Mouse (Mus musculus): ENCODE data around the gene Mettl3. TPM values are rescaled to one million over a fixed set of nuclear protein-coding genes. Genes with fewer than 3 reads are reported as not detected.
A peak's percentile ranks its signal among the peaks of the same experiment; 100 is the strongest.

Mettl3 gene
- total RNA-seq, 2 experiments from 2014 or later = 43.7 to 47.9 TPM

- peak; percentile 91 for TF ChIP-seq CTCF (conservative IDR thresholded peaks at IDR 0.05)
- Histone ChIP-seq H3K4me3 (peak within 1 kb of the TSS; percentile 93), H3K27ac (peak within 1 kb of the TSS; percentile 90)
- peak; percentile 99 to 100 for DNase-seq (ENCODE audit: low spot score in 2 of 2)
These were observed 25.8 kb downstream of the Mettl3 start, which contains the start of the genes Tox4 and Rab2b for GRCm38 (mm10) chr14:52278932-52279746. TSS of gene Tox4 (plus strand) at chr14:52279146. TSS of gene Rab2b (minus strand) at chr14:52279545.

- H3K27ac ChIP-seq = no peak overlapping the region
- no peak for DNase-seq (ENCODE audit: low spot score in 2 of 2)
- H3K4me3 ChIP-seq = no peak overlapping the region
- no peak for TF ChIP-seq CTCF (conservative IDR thresholded peaks at IDR 0.05)
These were observed 27.7 kb downstream of the Mettl3 start for GRCm38 (mm10) chr14:52277210-52277609.

- TF ChIP-seq CTCF (conservative IDR thresholded peaks at IDR 0.05) = no peak
- Histone ChIP-seq H3K4me3 (no peak overlapping the region), H3K27ac (no peak overlapping the region)
- DNase-seq (ENCODE audit: low spot score in 2 of 2) = no peak
These were observed 32.1 kb downstream of the Mettl3 start for GRCm38 (mm10) chr14:52272781-52273180.

GRCm38 (mm10) chr14:52257484-52258213 lies 47.3 kb downstream of the Mettl3 start, which contains the start of gene Chd8:
TSS of gene Chd8 (minus strand) at chr14:52257780.
- DNase-seq (ENCODE audit: low spot score in 2 of 2) = peak; percentile 96 to 98
- Histone ChIP-seq H3K4me3 (peak within 1 kb of the TSS; percentile 98), H3K27ac (peak within 1 kb of the TSS; percentile 88)
- peak; percentile 89 for TF ChIP-seq CTCF (conservative IDR thresholded peaks at IDR 0.05)

GRCm38 (mm10) chr14:52256311-52257175 lies 48.4 kb downstream of the Mettl3 start:
- H3K27ac ChIP-seq = peak overlapping the region; percentile 88
- peak overlapping the region; percentile 98 for H3K4me3 ChIP-seq
- DNase-seq (ENCODE audit: low spot score in 2 of 2) = no peak
- TF ChIP-seq CTCF (conservative IDR thresholded peaks at IDR 0.05) = no peak

GRCm38 (mm10) chr14:52246129-52246528 lies 58.8 kb downstream of the Mettl3 start:
- no peak overlapping the region for H3K4me3 ChIP-seq
- no peak overlapping the region for H3K27ac ChIP-seq
- no peak for DNase-seq (ENCODE audit: low spot score in 2 of 2)
- TF ChIP-seq CTCF (conservative IDR thresholded peaks at IDR 0.05) = no peak

Other genes with a start within 250 kb of the Mettl3 start
- gene Hnrnpc, start 201.1 kb downstream of the Mettl3 start, total RNA-seq (2021) = 100 to 1,000 TPM; 245 to 262 TPM
- 1 to 10 TPM; 1.7 to 2.2 TPM for gene Rpgrip1, start 194.4 kb downstream of the Mettl3 start, total RNA-seq (2021)
- 10 to 100 TPM; 53.4 to 53.9 TPM for gene Supt16, start 107.7 kb downstream of the Mettl3 start, total RNA-seq (2021)
- gene Chd8, start 47.3 kb downstream of the Mettl3 start, total RNA-seq (2021) = 100 to 1,000 TPM; 126 to 138 TPM
- 10 to 100 TPM; 63.9 to 66.0 TPM for gene Tox4, start 26.0 kb downstream of the Mettl3 start, total RNA-seq (2021)
- gene Rab2b, start 25.6 kb downstream of the Mettl3 start, total RNA-seq (2021) = 10 to 100 TPM; 35.4 to 36.2 TPM
- gene Sall2, start 23.6 kb upstream of the Mettl3 start, total RNA-seq (2021) = 10 to 100 TPM; 44.5 to 45.3 TPM
- gene Olfr1513, start 51.3 kb upstream of the Mettl3 start, total RNA-seq (2021) = not detected
- gene Olfr1512, start 74.0 kb upstream of the Mettl3 start, total RNA-seq (2021) = not detected
- gene Olfr1511, start 92.3 kb upstream of the Mettl3 start, total RNA-seq (2021) = not detected
- not detected for gene Olfr1510, start 109.2 kb upstream of the Mettl3 start, total RNA-seq (2021)
- gene Olfr1509, start 137.9 kb upstream of the Mettl3 start, total RNA-seq (2021) = not detected
- gene Olfr1508, start 162.4 kb upstream of the Mettl3 start, total RNA-seq (2021) = not detected
- gene Olfr1507, start 190.6 kb upstream of the Mettl3 start, total RNA-seq (2021) = not detected